Mouse (Mus musculus) brain, embryonic 14.5 days (tissue): ENCODE results near the gene U2af1. TPM values are rescaled to one million over a fixed set of nuclear protein-coding genes. Genes with fewer than 3 reads are reported as not detected.

Source experiments
- DNase-seq: peaks from one replicate; pipeline ENCODE4 v3.0.0-alpha.2; 2011; ENCODE audit warnings: low read depth
- CTCF ChIP-seq: fragments of 200-500 bp; IDR thresholded peaks from 2 replicates; pipeline ENCODE4 v1.5.1; 2012; ENCODE audit warnings: inconsistent platforms, mild to moderate bottlenecking, moderate library complexity, borderline replicate concordance; ENCODE audit not compliant: insufficient read depth, insufficient read length; ENCODE audit errors: extremely low read depth
- POLR2A ChIP-seq: fragments of 200-500 bp; IDR thresholded peaks from 2 replicates; pipeline ENCODE4 v1.6.1; 2012; ENCODE audit warnings: mild to moderate bottlenecking, inconsistent platforms, borderline replicate concordance; ENCODE audit not compliant: poor library complexity, insufficient read depth, insufficient read length, severe bottlenecking; ENCODE audit errors: extremely low read depth
- polyA plus RNA-seq: library from polyadenylated mRNA; depleted of rRNA; stranded (reverse); fragments of >200 nt; gene quantifications from 2 replicates; pipeline ENCODE4 v1.2.3, GENCODE M21; 2012

Gene U2af1
- polyA plus RNA-seq, 1 experiment, result 217 TPM

GRCm38 (mm10) chr17:31655366-31655765, 3.3 kb downstream of the U2af1 start:
- TF ChIP-seq POLR2A (no peak), CTCF (no peak)

GRCm38 (mm10) chr17:31653277-31653676, 5.4 kb downstream of the U2af1 start:
- TF ChIP-seq CTCF, result no peak
- TF ChIP-seq POLR2A, result no peak
- no peak for DNase-seq

More at GRCm38 (mm10) chr17:31655366-31655765, 3.3 kb downstream of the U2af1 start:
- DNase-seq, result no peak

GRCm38 (mm10) chr17:31652152-31652551, 6.5 kb downstream of the U2af1 start:
- no peak for DNase-seq

GRCm38 (mm10) chr17:31646199-31647002, 12.3 kb downstream of the U2af1 start:
- no peak for DNase-seq
- TF ChIP-seq POLR2A (no peak), CTCF (no peak)

More at GRCm38 (mm10) chr17:31652152-31652551, 6.5 kb downstream of the U2af1 start:
- TF ChIP-seq CTCF (no peak), POLR2A (no peak)

GRCm38 (mm10) chr17:31642913-31643312, 15.8 kb downstream of the U2af1 start:
- no peak for DNase-seq
- TF ChIP-seq CTCF, result no peak

GRCm38 (mm10) chr17:31642331-31642730, 16.4 kb downstream of the U2af1 start:
- TF ChIP-seq CTCF (no peak), POLR2A (no peak)
- DNase-seq, result no peak

- TF ChIP-seq CTCF (no peak), POLR2A (no peak)
- DNase-seq, result peak; percentile 76
Measured at GRCm38 (mm10) chr17:31639651-31640050, 19.0 kb downstream of the U2af1 start.

GRCm38 (mm10) chr17:31637866-31638570, 20.7 kb downstream of the U2af1 start:
- TF ChIP-seq POLR2A, result no peak
- no peak for TF ChIP-seq CTCF
- peak; percentile 94 for DNase-seq

- TF ChIP-seq CTCF (no peak), POLR2A (no peak)
Measured at GRCm38 (mm10) chr17:31636942-31637811, 21.5 kb downstream of the U2af1 start, which contains the start of gene Cbs. Cbs (minus strand) TSS chr17:31637238.

GRCm38 (mm10) chr17:31636277-31636941, 22.3 kb downstream of the U2af1 start:
- TF ChIP-seq POLR2A, result no peak
- no peak for TF ChIP-seq CTCF
- DNase-seq, result no peak

More at GRCm38 (mm10) chr17:31636942-31637811, 21.5 kb downstream of the U2af1 start, which contains the start of gene Cbs:
- DNase-seq, result peak; percentile 82
